Mouse (Mus musculus) liver, embryonic 16.5 days (tissue): Measurements from ENCODE around the gene Tnrc6c. TPM values are rescaled to one million over a fixed set of nuclear protein-coding genes. Genes with fewer than 3 reads are reported as not detected.

ENCODE experiments used
- ATAC-seq: fragments of 200-750 bp; cut with Nextera tagmentation; 2 replicates; pipeline ENCODE4 v1.8.0; 2017; ENCODE audit warnings: low read depth, mild to moderate bottlenecking, moderate number of reproducible peaks, moderate library complexity
- H3K27ac ChIP-seq: fragments of 300-500 bp; sonication (generic); 2 replicates; pipeline ENCODE4 v1.5.1; 2014; ENCODE audit warnings: mild to moderate bottlenecking, low read length
- H3K27me3 ChIP-seq: fragments of 300-500 bp; sonication (generic); 2 replicates; pipeline ENCODE4 v1.6.1; 2014; ENCODE audit warnings: low read depth, low read length, mixed read lengths; ENCODE audit not compliant: control insufficient read depth, insufficient read depth
- H3K36me3 ChIP-seq: fragments of 300-500 bp; sonication (generic); 2 replicates; pipeline ENCODE4 v1.6.1; 2014; ENCODE audit warnings: mild to moderate bottlenecking; ENCODE audit not compliant: control insufficient read depth, insufficient read depth
- H3K4me1 ChIP-seq: fragments of 300-500 bp; sonication (generic); 2 replicates; pipeline ENCODE4 v1.6.1; 2014; ENCODE audit warnings: low read depth, low read length, mixed read lengths; ENCODE audit not compliant: control insufficient read depth
- H3K4me2 ChIP-seq: fragments of 300-500 bp; sonication (generic); 2 replicates; pipeline ENCODE4 v1.6.1; 2014; ENCODE audit warnings: low read depth, low read length, mixed read lengths
- H3K4me3 ChIP-seq: fragments of 300-500 bp; sonication (generic); 2 replicates; pipeline ENCODE4 v1.5.1; 2014; ENCODE audit warnings: low read depth, mild to moderate bottlenecking, low read length
- H3K9ac ChIP-seq: fragments of 300-500 bp; sonication (generic); 2 replicates; pipeline ENCODE4 v1.6.1; 2014; ENCODE audit warnings: low read depth, low read length
- H3K9me3 ChIP-seq: fragments of 300-500 bp; sonication (generic); replicated peaks from 2 replicates; pipeline ENCODE4 v1.6.1; 2016; ENCODE audit warnings: low read length; ENCODE audit not compliant: control insufficient read depth
- WGBS: fragments of 180-500 bp; shearing (Covaris S2); extraction: QIAGEN DNeasy Blood & Tissue Kit; methylation state at CpG from one replicate; pipeline ENCODE4 v1.1.7; 2014; ENCODE audit not compliant: insufficient replicate concordance; 5-methylcytosine and 5-hydroxymethylcytosine counted together
- polyA plus RNA-seq: library from polyadenylated mRNA; unstranded; fragments of >200 nt; fragmentation: Nextera tagmentation; extraction: Ambion mirVana; gene quantifications from 2 replicates; pipeline ENCODE4 v1.2.1, GENCODE M21; 2015

Gene Tnrc6c
- polyA plus RNA-seq, 1 experiment from 2014 or later, result 2.1 TPM

GRCm38 (mm10) chr11:117755891-117756290, 101.8 kb downstream of the Tnrc6c start:
- ATAC-seq, result no peak
- no peak overlapping the region for H3K4me2 ChIP-seq
- WGBS, result 87% methylated on average over 7 of the region's 7 CpGs
- no peaks in the 10 kb centered on the region for H3K9me3 ChIP-seq
- no peaks in the 10 kb centered on the region for H3K27me3 ChIP-seq
- peaks cover 40% of the 10 kb centered on the region for H3K36me3 ChIP-seq
- H3K4me1 ChIP-seq, result no peaks in the 10 kb centered on the region
- no peak overlapping the region for H3K9ac ChIP-seq
- no peak overlapping the region for H3K4me3 ChIP-seq
- H3K27ac ChIP-seq, result no peak overlapping the region

- Histone ChIP-seq H3K27ac (no peak overlapping the region), H3K36me3 (peaks cover 37% of the 10 kb centered on the region), H3K9me3 (no peaks in the 10 kb centered on the region), H3K4me2 (no peak overlapping the region), H3K9ac (no peak overlapping the region), H3K27me3 (no peaks in the 10 kb centered on the region), H3K4me1 (no peaks in the 10 kb centered on the region), H3K4me3 (no peak overlapping the region)
- 82% methylated on average over 10 of the region's 10 CpGs for WGBS
- ATAC-seq, result no peak
Observed at GRCm38 (mm10) chr11:117759267-117759666, 105.2 kb downstream of the Tnrc6c start.

- Histone ChIP-seq H3K9me3 (no peaks in the 10 kb centered on the region), H3K4me1 (no peaks in the 10 kb centered on the region), H3K4me2 (no peak overlapping the region), H3K4me3 (no peak overlapping the region), H3K36me3 (peaks cover 47% of the 10 kb centered on the region), H3K9ac (no peak overlapping the region), H3K27ac (no peak overlapping the region), H3K27me3 (no peaks in the 10 kb centered on the region)
- 83% methylated on average over 26 of the region's 26 CpGs for WGBS
- ATAC-seq, result no peak
Observed at GRCm38 (mm10) chr11:117760374-117761119, 106.5 kb downstream of the Tnrc6c start.

- no peak overlapping the region for H3K4me2 ChIP-seq
- H3K4me1 ChIP-seq, result no peaks in the 10 kb centered on the region
- H3K9ac ChIP-seq, result no peak overlapping the region
- no peaks in the 10 kb centered on the region for H3K27me3 ChIP-seq
- no peak for ATAC-seq
- WGBS, result 88% methylated on average over 13 of the region's 13 CpGs
- H3K27ac ChIP-seq, result no peak overlapping the region
- H3K4me3 ChIP-seq, result no peak overlapping the region
- H3K36me3 ChIP-seq, result peaks cover 49% of the 10 kb centered on the region
- H3K9me3 ChIP-seq, result no peaks in the 10 kb centered on the region
Observed at GRCm38 (mm10) chr11:117761801-117762200, 107.7 kb downstream of the Tnrc6c start.

GRCm38 (mm10) chr11:117762246-117762645, 108.2 kb downstream of the Tnrc6c start:
- WGBS, result 71% methylated on average over 12 of the region's 12 CpGs

GRCm38 (mm10) chr11:117764319-117764718, 110.2 kb downstream of the Tnrc6c start:
- Histone ChIP-seq H3K27ac (no peak overlapping the region), H3K4me3 (no peak overlapping the region), H3K4me2 (no peak overlapping the region), H3K27me3 (no peaks in the 10 kb centered on the region), H3K9me3 (no peaks in the 10 kb centered on the region), H3K4me1 (no peaks in the 10 kb centered on the region; the same call in none of the 2 replicates), H3K36me3 (peaks cover 55% of the 10 kb centered on the region), H3K9ac (no peak overlapping the region)
- 86% methylated on average over 9 of the region's 9 CpGs for WGBS
- ATAC-seq, result no peak

More at GRCm38 (mm10) chr11:117762246-117762645, 108.2 kb downstream of the Tnrc6c start:
- Histone ChIP-seq H3K4me3 (no peak overlapping the region), H3K9ac (no peak overlapping the region), H3K4me1 (no peaks in the 10 kb centered on the region), H3K9me3 (no peaks in the 10 kb centered on the region), H3K4me2 (no peak overlapping the region), H3K36me3 (peaks cover 52% of the 10 kb centered on the region), H3K27ac (no peak overlapping the region), H3K27me3 (no peaks in the 10 kb centered on the region)
- ATAC-seq, result no peak

GRCm38 (mm10) chr11:117765361-117765760, 111.3 kb downstream of the Tnrc6c start:
- Histone ChIP-seq H3K4me1 (no peaks in the 10 kb centered on the region; the same call in none of the 2 replicates), H3K27ac (no peak overlapping the region), H3K4me3 (no peak overlapping the region), H3K4me2 (no peak overlapping the region), H3K36me3 (peaks cover 54% of the 10 kb centered on the region), H3K27me3 (no peaks in the 10 kb centered on the region), H3K9me3 (no peaks in the 10 kb centered on the region), H3K9ac (no peak overlapping the region)
- WGBS, result 79% methylated on average over 5 of the region's 5 CpGs
- no peak for ATAC-seq

GRCm38 (mm10) chr11:117766275-117766674, 112.2 kb downstream of the Tnrc6c start:
- H3K4me3 ChIP-seq, result no peak overlapping the region
- peaks cover 57% of the 10 kb centered on the region for H3K36me3 ChIP-seq
- no peaks in the 10 kb centered on the region for H3K9me3 ChIP-seq
- no peaks in the 10 kb centered on the region for H3K27me3 ChIP-seq
- no peak overlapping the region for H3K4me2 ChIP-seq
- 79% methylated on average over 3 of the region's 3 CpGs for WGBS
- no peak overlapping the region for H3K27ac ChIP-seq
- H3K4me1 ChIP-seq, result no peaks in the 10 kb centered on the region; the same call in none of the 2 replicates
- no peak for ATAC-seq
- no peak overlapping the region for H3K9ac ChIP-seq
